Mouse (Mus musculus) neural tube, embryonic 13.5 days (tissue): ENCODE data around the gene Flt1. TPM values are rescaled to one million over a fixed set of nuclear protein-coding genes. Genes with fewer than 3 reads are reported as not detected.

Experiments used
- ATAC-seq: fragments of 200-750 bp; cut with Nextera tagmentation; 2 replicates; pipeline ENCODE4 v1.8.0; 2017; ENCODE audit warnings: low read depth, mild to moderate bottlenecking, moderate TSS enrichment, moderate library complexity
- H3K27ac ChIP-seq: fragments of 300-500 bp; sonication (generic); replicated peaks from 2 replicates; pipeline ENCODE4 v1.5.1; 2015; ENCODE audit warnings: moderate library complexity, mild to moderate bottlenecking, inconsistent platforms
- H3K27me3 ChIP-seq: fragments of 300-500 bp; sonication (generic); 2 replicates; pipeline ENCODE4 v1.6.1; 2015; ENCODE audit warnings: mild to moderate bottlenecking, inconsistent platforms
- H3K36me3 ChIP-seq: fragments of 300-500 bp; sonication (generic); 2 replicates; pipeline ENCODE4 v1.6.1; 2015; ENCODE audit warnings: mild to moderate bottlenecking, inconsistent platforms
- H3K4me1 ChIP-seq: fragments of 300-500 bp; sonication (generic); replicated peaks from 2 replicates; pipeline ENCODE4 v1.6.1; 2015; ENCODE audit warnings: inconsistent platforms
- H3K4me2 ChIP-seq: fragments of 300-500 bp; sonication (generic); 2 replicates; pipeline ENCODE4 v1.6.1; 2015; ENCODE audit warnings: inconsistent platforms, mild to moderate bottlenecking, moderate library complexity
- H3K4me3 ChIP-seq: fragments of 300-500 bp; sonication (generic); 2 replicates; pipeline ENCODE4 v1.5.1; 2015; ENCODE audit warnings: mild to moderate bottlenecking, inconsistent platforms
- H3K9ac ChIP-seq: fragments of 300-500 bp; sonication (generic); 2 replicates; pipeline ENCODE4 v1.6.1; 2015; ENCODE audit warnings: moderate library complexity, mild to moderate bottlenecking, inconsistent platforms
- H3K9me3 ChIP-seq: fragments of 300-500 bp; sonication (generic); 2 replicates; pipeline ENCODE4 v1.6.1; 2016; ENCODE audit warnings: inconsistent platforms
- WGBS: fragments of 180-500 bp; shearing (Covaris S2); methylation state at CpG from one replicate; pipeline ENCODE4 v1.1.7; 2015; 5-methylcytosine and 5-hydroxymethylcytosine counted together
- polyA plus RNA-seq: library from polyadenylated mRNA; unstranded; fragments of >200 nt; fragmentation: Nextera tagmentation; extraction: Ambion mirVana; gene quantifications from 2 replicates; pipeline ENCODE4 v1.2.1, GENCODE M21; 2015

Flt1 gene
- polyA plus RNA-seq, 1 experiment from 2014 or later: 12.3 TPM

DNA sequence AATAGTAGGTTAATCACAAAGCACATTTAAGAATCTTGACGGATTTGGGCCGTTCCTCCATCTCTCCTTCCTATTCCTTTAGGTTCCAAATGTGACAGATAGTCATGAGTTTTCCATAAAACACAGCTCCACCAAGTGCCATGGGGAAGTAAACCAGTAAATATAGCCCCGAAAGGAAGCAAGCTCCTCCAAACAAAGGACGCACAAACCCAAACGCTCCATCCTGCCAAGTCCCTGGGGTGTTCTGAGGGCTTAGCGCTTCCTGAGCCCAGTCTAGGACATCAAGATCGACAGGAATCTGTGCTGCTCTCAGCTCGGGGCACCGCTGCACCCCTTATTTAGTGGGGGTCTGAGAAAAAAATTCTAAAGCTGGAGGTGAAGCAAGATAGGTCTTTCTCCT, 141.2 kb downstream of the Flt1 start:
- 77% methylated on average over 9 of the region's 9 CpGs for WGBS
- ATAC-seq: no peak

DNA sequence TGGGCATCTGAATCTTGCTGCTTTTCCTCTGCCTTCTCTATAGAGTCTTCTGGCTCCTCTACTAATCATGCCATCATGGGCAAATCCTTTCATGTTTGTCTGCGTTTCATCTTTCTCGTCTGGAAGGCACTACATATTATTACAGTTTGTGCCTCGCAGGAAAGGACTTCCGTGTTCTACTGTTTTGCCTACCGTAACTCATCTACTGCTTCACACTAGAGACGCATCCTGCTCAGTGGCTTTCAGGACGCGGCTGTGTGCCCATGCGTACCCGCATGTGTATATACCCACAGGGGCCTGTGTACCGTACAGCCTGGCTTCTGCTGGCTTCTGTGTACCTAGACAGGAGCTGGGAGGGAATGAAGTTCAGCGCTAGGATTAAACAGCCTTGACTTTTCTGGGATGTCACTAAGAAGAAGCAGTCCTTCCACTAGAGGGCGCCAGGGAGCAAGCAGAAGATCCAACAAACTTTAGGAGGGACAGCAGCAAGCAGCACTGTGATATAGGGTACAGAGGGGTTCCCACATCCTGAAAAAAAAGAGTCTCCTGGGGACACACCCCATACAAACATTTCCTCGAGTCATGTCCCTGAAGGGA, 142.0 kb downstream of the Flt1 start:
- H3K27ac ChIP-seq: no peak overlapping the region
- WGBS: 50% methylated on average over 14 of the region's 14 CpGs
- H3K4me3 ChIP-seq: no peak overlapping the region
- no peaks in the 10 kb centered on the region; the same call in 1 of the 2 replicates for H3K27me3 ChIP-seq
- no peaks in the 10 kb centered on the region for H3K36me3 ChIP-seq
- H3K9ac ChIP-seq: no peak overlapping the region
- ATAC-seq: no peak
- no peaks in the 10 kb centered on the region for H3K9me3 ChIP-seq
- no peaks in the 10 kb centered on the region for H3K4me1 ChIP-seq
- no peak overlapping the region for H3K4me2 ChIP-seq

More for the DNA sequence above, 141.2 kb downstream of the Flt1 start:
- Histone ChIP-seq H3K9me3 (no peaks in the 10 kb centered on the region), H3K4me2 (no peak overlapping the region), H3K4me3 (no peak overlapping the region), H3K27ac (no peak overlapping the region), H3K9ac (no peak overlapping the region), H3K4me1 (no peaks in the 10 kb centered on the region), H3K27me3 (no peaks in the 10 kb centered on the region; the same call in 1 of the 2 replicates), H3K36me3 (no peaks in the 10 kb centered on the region)

DNA sequence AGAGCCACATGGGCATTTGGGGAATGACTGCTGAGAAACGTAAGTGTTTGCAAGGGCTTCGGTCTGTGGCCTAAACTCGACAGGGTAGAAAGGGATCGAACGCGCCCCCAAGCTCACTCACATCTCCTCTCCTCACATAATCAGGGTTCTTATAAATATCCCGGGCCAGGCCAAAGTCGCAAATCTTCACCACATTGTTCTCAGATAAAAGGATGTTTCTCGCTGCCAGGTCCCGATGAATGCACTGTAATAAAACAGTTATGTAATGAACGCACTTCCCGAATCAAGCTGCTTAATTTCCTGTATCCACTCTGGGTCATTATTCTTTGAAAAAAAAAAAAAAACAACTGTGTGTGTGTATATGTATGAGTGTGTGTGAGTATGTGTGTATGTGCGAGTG, 145.6 kb downstream of the Flt1 start:
- no peak overlapping the region for H3K4me2 ChIP-seq

DNA sequence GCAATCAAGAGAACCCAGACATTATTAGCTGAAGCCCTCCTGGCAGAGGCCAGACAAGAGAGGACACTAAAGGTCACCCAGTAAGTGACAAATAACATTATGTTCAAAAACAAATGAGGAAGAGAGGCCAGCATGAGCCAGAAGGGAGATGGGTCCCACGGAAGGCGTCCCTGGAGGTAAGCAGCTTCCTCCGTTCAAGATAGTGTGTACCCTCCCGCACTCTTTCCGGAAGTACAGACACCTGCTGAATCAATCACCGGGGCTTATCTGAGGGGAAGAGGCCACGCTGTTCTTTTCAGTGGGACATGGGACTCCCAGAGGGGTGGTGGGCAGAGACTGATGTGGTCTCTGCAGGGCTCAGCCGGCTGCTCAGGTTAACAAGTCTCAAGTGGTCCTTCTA, 146.1 kb downstream of the Flt1 start:
- no peaks in the 10 kb centered on the region for H3K4me1 ChIP-seq
- no peaks in the 10 kb centered on the region for H3K9me3 ChIP-seq
- WGBS: 80% methylated on average over 8 of the region's 8 CpGs
- no peak for ATAC-seq
- no peak overlapping the region for H3K4me3 ChIP-seq
- H3K27ac ChIP-seq: no peak overlapping the region
- H3K4me2 ChIP-seq: no peak overlapping the region
- no peaks in the 10 kb centered on the region for H3K36me3 ChIP-seq
- H3K27me3 ChIP-seq: no peaks in the 10 kb centered on the region; the same call in 1 of the 2 replicates
- H3K9ac ChIP-seq: no peak overlapping the region

More for the DNA sequence above, 145.6 kb downstream of the Flt1 start:
- H3K4me3 ChIP-seq: no peak overlapping the region
- no peak for ATAC-seq
- 68% methylated on average over 13 of the region's 13 CpGs for WGBS
- H3K36me3 ChIP-seq: no peaks in the 10 kb centered on the region
- no peak overlapping the region for H3K9ac ChIP-seq
- H3K9me3 ChIP-seq: no peaks in the 10 kb centered on the region
- H3K4me1 ChIP-seq: no peaks in the 10 kb centered on the region
- no peak overlapping the region for H3K27ac ChIP-seq
- H3K27me3 ChIP-seq: no peaks in the 10 kb centered on the region; the same call in 1 of the 2 replicates

DNA sequence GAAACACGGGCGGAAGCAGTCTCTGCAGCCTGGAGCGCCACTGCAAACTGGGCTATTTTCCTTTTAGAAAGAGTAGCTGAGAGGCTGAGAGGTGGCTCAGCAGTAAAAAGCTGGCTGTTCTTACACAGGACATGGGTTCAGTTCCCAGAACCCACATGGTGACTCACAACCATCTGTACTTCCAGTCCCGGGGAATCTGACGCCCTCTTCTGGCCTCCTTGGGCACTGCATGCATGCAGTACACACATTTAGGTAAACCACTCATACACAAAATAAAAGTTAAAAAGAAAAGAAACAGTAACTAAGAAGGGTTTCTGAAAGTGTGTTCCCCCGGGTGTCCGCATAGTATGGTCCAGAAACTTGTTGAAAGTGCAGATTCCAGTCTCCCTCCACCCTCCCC, 146.7 kb downstream of the Flt1 start:
- no peak overlapping the region for H3K4me2 ChIP-seq
- H3K9ac ChIP-seq: no peak overlapping the region
- no peak for ATAC-seq
- H3K4me1 ChIP-seq: no peaks in the 10 kb centered on the region
- no peaks in the 10 kb centered on the region; the same call in 1 of the 2 replicates for H3K27me3 ChIP-seq
- WGBS: 93% methylated on average over 7 of the region's 7 CpGs
- H3K9me3 ChIP-seq: no peaks in the 10 kb centered on the region
- H3K27ac ChIP-seq: no peak overlapping the region
- no peaks in the 10 kb centered on the region for H3K36me3 ChIP-seq
- no peak overlapping the region for H3K4me3 ChIP-seq

DNA sequence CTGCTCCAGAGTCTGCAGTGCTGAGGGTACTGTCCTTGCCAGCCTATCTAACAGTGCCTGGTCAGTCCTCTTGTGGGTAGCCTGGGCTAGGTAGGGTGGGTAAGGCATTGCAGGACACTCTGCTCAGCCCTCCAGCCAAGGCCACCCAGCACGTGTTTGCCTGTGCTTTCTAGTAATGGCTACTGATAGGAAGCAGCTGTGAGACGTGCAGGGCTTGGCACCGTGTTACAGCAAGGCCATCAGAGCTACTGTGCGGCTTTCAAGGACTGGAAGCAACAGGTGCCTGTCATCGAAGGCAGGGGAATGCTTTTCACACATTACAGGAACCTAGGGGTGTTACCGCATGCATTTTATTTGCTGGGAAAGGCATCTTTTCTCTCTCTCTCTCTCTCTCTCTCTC, 148.8 kb downstream of the Flt1 start:
- WGBS: 84% methylated on average over 6 of the region's 6 CpGs

DNA sequence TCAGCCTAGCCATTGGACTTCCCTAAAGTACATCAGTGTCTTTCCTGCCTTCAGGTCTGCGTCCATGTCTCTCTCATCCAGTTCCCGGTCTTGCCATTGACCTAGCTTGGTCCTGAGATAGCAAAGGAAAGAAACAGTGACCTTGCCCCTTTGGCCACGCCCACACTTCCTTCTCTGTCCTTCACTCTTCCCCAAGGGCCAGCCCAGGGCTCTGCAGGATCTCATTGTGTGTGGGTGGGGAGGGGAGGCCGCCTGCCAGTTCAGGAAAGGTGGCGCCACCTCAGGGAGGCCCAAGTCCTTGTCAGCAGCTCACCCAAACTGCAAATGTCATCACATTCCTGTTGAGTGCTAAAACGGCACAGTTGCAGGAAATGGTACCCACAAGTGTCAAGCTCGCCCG, 151.3 kb downstream of the Flt1 start:
- Histone ChIP-seq H3K9me3 (no peaks in the 10 kb centered on the region), H3K4me3 (no peak overlapping the region), H3K9ac (no peak overlapping the region), H3K27ac (no peak overlapping the region), H3K4me1 (no peaks in the 10 kb centered on the region), H3K4me2 (no peak overlapping the region), H3K27me3 (no peaks in the 10 kb centered on the region), H3K36me3 (no peaks in the 10 kb centered on the region)
- WGBS: 71% methylated on average over 8 of the region's 8 CpGs
- no peak for ATAC-seq

More for the DNA sequence above, 148.8 kb downstream of the Flt1 start:
- no peak overlapping the region for H3K4me3 ChIP-seq
- no peak overlapping the region for H3K27ac ChIP-seq
- H3K4me1 ChIP-seq: no peaks in the 10 kb centered on the region
- no peak overlapping the region for H3K4me2 ChIP-seq
- no peak overlapping the region for H3K9ac ChIP-seq
- ATAC-seq: no peak
- H3K27me3 ChIP-seq: no peaks in the 10 kb centered on the region
- H3K9me3 ChIP-seq: no peaks in the 10 kb centered on the region
- no peaks in the 10 kb centered on the region for H3K36me3 ChIP-seq

DNA sequence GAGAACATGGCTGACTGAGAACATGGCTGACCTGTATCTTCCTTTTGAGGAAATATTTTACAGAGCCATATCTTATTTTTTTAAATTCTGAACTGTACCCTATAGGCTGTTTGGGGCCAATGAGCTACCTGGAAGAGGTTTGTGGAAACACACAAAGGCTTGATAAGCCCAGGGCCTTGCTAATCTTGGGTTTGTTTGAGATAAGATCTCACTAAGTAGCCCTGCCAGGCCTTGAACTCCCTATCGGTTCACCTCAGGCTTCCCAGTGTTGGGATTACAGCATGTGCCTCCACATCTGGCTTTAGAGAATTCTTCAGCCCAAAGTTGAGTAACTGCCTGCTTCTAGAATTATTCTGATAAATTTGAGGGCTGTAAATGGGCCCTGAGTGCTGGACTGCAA, 152.3 kb downstream of the Flt1 start:
- H3K4me2 ChIP-seq: no peak overlapping the region
- ATAC-seq: no peak
- no peak overlapping the region for H3K4me3 ChIP-seq
- no peaks in the 10 kb centered on the region for H3K36me3 ChIP-seq
- 92% methylated on average over 1 of the region's 1 CpGs for WGBS
- no peak overlapping the region for H3K27ac ChIP-seq
- H3K9ac ChIP-seq: no peak overlapping the region
- H3K4me1 ChIP-seq: no peaks in the 10 kb centered on the region
- H3K27me3 ChIP-seq: no peaks in the 10 kb centered on the region
- no peaks in the 10 kb centered on the region for H3K9me3 ChIP-seq

DNA sequence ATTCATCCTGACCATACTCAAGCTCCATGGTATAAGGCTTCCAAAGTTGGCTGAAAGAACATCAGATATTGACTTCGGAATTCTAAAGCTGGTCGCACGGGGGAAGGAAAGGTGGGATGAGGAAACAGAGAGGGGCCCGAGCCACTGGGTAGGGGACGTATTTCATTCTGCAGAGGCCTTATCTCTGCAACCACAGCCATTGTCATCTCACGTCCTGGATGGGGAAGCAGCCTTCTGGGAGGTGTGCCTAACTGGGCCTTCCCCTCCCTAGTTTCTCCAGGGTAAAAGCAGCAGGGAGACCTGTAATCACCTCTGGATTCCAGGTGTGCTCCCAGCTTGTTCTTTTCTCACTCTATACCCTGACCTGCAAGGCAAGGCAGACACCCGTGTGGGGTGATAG, 153.1 kb downstream of the Flt1 start:
- Histone ChIP-seq H3K4me2 (no peak overlapping the region), H3K27ac (no peak overlapping the region), H3K27me3 (no peaks in the 10 kb centered on the region), H3K9ac (no peak overlapping the region), H3K4me1 (no peaks in the 10 kb centered on the region), H3K36me3 (no peaks in the 10 kb centered on the region), H3K4me3 (no peak overlapping the region), H3K9me3 (no peaks in the 10 kb centered on the region)
- no peak for ATAC-seq
- WGBS: 85% methylated on average over 7 of the region's 7 CpGs

DNA sequence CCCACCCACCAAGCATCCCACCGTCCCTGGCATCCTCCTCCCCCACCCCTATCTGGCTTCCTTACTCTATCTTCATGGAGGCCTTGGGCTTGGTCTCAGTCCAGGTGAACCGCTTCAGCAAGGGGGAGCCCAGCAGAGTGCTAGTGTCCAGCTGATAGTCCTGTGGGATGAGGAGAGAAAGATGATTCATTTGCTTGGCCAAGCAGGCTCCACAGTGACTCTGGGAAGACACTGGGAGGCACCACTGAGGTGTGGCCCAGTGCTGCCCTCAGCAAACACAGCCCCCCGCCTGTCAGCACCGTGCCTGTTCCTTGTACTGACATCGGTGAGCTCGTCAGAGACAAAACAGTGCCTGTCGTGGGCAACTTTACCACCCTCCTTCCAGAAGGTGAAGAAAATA, 159.5 kb downstream of the Flt1 start:
- no peak overlapping the region for H3K4me2 ChIP-seq
- ATAC-seq: no peak
- H3K9ac ChIP-seq: no peak overlapping the region
- H3K27me3 ChIP-seq: no peaks in the 10 kb centered on the region
- no peaks in the 10 kb centered on the region for H3K9me3 ChIP-seq
- WGBS: 76% methylated on average over 7 of the region's 7 CpGs
- H3K36me3 ChIP-seq: no peaks in the 10 kb centered on the region
- H3K27ac ChIP-seq: no peak overlapping the region
- H3K4me1 ChIP-seq: peaks cover 8% of the 10 kb centered on the region; the same call in 1 of the 2 replicates
- no peak overlapping the region for H3K4me3 ChIP-seq

DNA sequence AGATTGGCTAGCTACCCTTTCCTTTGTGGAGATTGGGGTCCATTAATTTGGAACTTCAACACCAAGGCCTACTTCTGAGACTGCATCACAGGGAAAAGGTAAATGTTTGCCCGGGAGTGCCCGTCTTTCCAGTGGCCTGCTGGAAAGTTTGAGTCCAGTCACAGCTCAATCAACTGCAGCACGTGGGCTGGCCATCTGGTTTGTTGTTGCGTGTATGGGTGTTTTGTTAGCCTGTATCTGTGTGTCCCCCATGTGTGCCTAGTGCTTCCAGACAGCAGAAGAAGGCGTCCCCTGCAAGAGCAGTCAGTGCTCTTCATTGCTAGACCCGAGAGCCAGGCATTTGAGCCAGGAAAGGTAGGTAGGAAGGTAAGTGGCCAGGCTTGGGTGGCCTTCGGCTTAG, 160.4 kb downstream of the Flt1 start:
- Histone ChIP-seq H3K4me2 (no peak overlapping the region), H3K27ac (no peak overlapping the region), H3K9ac (no peak overlapping the region), H3K4me1 (peaks cover 8% of the 10 kb centered on the region; the same call in 1 of the 2 replicates), H3K9me3 (no peaks in the 10 kb centered on the region), H3K27me3 (no peaks in the 10 kb centered on the region), H3K4me3 (no peak overlapping the region), H3K36me3 (no peaks in the 10 kb centered on the region)
- 89% methylated on average over 7 of the region's 7 CpGs for WGBS
- ATAC-seq: no peak

DNA sequence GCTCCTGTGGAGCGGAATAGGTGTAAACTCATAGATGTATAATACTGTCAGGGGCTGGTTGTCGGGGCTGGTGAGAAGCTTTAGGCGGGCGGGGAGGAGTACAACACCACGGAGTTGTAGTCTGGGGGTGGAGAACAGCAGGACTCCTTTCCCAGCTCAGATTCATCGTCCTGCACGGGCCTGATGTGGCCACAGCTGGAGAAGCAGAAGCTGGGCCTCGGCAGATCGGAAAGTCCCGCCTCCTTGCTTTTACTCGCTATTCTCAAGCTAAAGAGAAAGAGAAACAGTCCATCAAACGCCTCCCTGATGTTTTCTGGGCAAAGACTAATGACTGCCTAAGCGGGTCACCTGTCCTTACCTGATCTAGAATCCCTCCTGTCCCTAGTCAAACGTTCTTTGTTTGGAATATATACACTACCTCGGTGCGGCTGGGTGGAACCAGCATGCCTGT, 161.6 kb downstream of the Flt1 start:
- H3K4me2 ChIP-seq: peak overlapping the region; percentile 33; the same call in 1 of the 2 replicates

More for the DNA sequence above, 161.6 kb downstream of the Flt1 start:
- peaks cover 8% of the 10 kb centered on the region; the same call in 1 of the 2 replicates for H3K4me1 ChIP-seq
- 26% methylated on average over 16 of the region's 16 CpGs for WGBS
- no peak overlapping the region for H3K4me3 ChIP-seq
- no peaks in the 10 kb centered on the region for H3K36me3 ChIP-seq
- no peaks in the 10 kb centered on the region for H3K9me3 ChIP-seq
- no peaks in the 10 kb centered on the region for H3K27me3 ChIP-seq
- H3K9ac ChIP-seq: no peak overlapping the region
- no peak overlapping the region for H3K27ac ChIP-seq
- ATAC-seq: 0 out of 2 replicates have a peak, but pooled peaks have one; percentile 23
